Mouse (Mus musculus) lung, postnatal 0 days (tissue): Measurements from ENCODE around the gene Dpep3. TPM values are rescaled to one million over a fixed set of nuclear protein-coding genes. Genes with fewer than 3 reads are reported as not detected.

Experiments
- ATAC-seq: fragments of 200-750 bp; cut with Nextera tagmentation; 2 replicates; pipeline ENCODE4 v1.8.0; 2017; ENCODE audit warnings: moderate library complexity
- DNase-seq: peaks from one replicate; pipeline ENCODE4 v3.0.0-alpha.2; 2016; ENCODE audit warnings: low spot score
- H3K27ac ChIP-seq: fragments of 300-500 bp; sonication (generic); 2 replicates; pipeline ENCODE4 v1.5.1; 2014; ENCODE audit warnings: antibody characterized with exemption, mild to moderate bottlenecking, low read length, mixed read lengths
- H3K27me3 ChIP-seq: fragments of 300-500 bp; sonication (generic); replicated peaks from 2 replicates; pipeline ENCODE4 v1.6.1; 2014; ENCODE audit warnings: low read length, mixed read lengths; ENCODE audit not compliant: insufficient read depth
- H3K36me3 ChIP-seq: fragments of 300-500 bp; sonication (generic); 2 replicates; pipeline ENCODE4 v1.6.1; 2014; ENCODE audit warnings: low read length, mixed read lengths; ENCODE audit not compliant: insufficient read depth
- H3K4me1 ChIP-seq: fragments of 300-500 bp; sonication (generic); 2 replicates; pipeline ENCODE4 v1.6.1; 2014; ENCODE audit warnings: antibody characterized with exemption, low read depth, low read length, mixed read lengths; ENCODE audit not compliant: insufficient read depth
- H3K4me2 ChIP-seq: fragments of 300-500 bp; sonication (generic); replicated peaks from 2 replicates; pipeline ENCODE4 v1.6.1; 2014; ENCODE audit warnings: low read depth, mild to moderate bottlenecking, low read length, moderate library complexity, mixed read lengths
- H3K4me3 ChIP-seq: fragments of 300-500 bp; sonication (generic); 2 replicates; pipeline ENCODE4 v1.5.1; 2014; ENCODE audit warnings: low read depth, low read length
- H3K9ac ChIP-seq: fragments of 300-500 bp; sonication (generic); replicated peaks from 2 replicates; pipeline ENCODE4 v1.6.1; 2014; ENCODE audit warnings: low read depth, mild to moderate bottlenecking
- H3K9me3 ChIP-seq: fragments of 300-500 bp; sonication (generic); 2 replicates; pipeline ENCODE4 v1.6.1; 2016; ENCODE audit warnings: low read length, mixed read lengths
- CTCF ChIP-seq: IDR thresholded peaks from 2 replicates; pipeline ENCODE4 v1.5.1; 2016; ENCODE audit warnings: antibody characterized with exemption, mild to moderate bottlenecking
- EP300 ChIP-seq: IDR thresholded peaks from 2 replicates; pipeline ENCODE4 v1.6.1; 2016; ENCODE audit warnings: antibody characterized with exemption, mild to moderate bottlenecking, control low read depth
- WGBS: fragments of 180-500 bp; shearing (Covaris S2); extraction: QIAGEN DNeasy Blood & Tissue Kit; methylation state at CpG from one replicate; pipeline ENCODE4 v1.1.7; 2014; 5-methylcytosine and 5-hydroxymethylcytosine counted together
- polyA plus RNA-seq: library from polyadenylated mRNA; unstranded; fragments of >200 nt; fragmentation: Nextera tagmentation; extraction: Ambion mirVana; gene quantifications from 2 replicates; pipeline ENCODE4 v1.2.1, GENCODE M21; 2015

Gene Dpep3
- polyA plus RNA-seq, 1 experiment from 2014 or later: not detected

DNA sequence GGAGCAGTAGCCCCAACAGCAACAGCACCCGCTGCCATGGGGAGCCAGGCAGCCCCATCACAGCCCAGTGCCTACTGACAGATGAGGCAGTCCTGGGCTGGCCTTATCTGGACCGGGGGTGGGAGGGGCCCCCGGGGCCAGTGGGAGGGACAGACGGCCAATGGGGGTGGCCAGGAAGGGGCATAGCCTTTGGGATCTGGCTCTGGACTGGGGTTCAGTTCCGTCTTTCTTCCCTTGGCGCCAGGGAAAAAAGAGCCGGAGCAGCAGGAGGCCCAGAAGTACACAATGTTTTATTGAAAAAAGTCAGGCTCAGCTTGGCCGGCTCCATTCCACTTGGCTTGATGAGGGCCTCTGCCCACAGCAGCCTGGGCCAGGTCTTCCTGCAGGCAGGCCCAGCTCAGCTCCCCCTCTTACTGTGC is 35.9 kb downstream of the Dpep3 start, which contains the start of gene Lcat:
Gene Lcat, minus strand, starts transcription at position 62 of the 419 bp plus-strand sequence.
- no peak within 1 kb of the TSS for H3K4me2 ChIP-seq
- DNase-seq (no peak), ATAC-seq (no peak)
- no peak for TF ChIP-seq CTCF
- TF ChIP-seq EP300: no peak
- H3K4me1 ChIP-seq: no peaks in the 10 kb centered on the region
- H3K27me3 ChIP-seq: no peaks in the 10 kb centered on the region
- no peak within 1 kb of the TSS for H3K9ac ChIP-seq
- peaks cover 26% of the 10 kb centered on the region; the same call in 1 of the 2 replicates for H3K36me3 ChIP-seq
- H3K4me3 ChIP-seq: no peak within 1 kb of the TSS
- no peak within 1 kb of the TSS for H3K27ac ChIP-seq
- 80% methylated on average over 8 of the region's 8 CpGs for WGBS
- H3K9me3 ChIP-seq: no peaks in the 10 kb centered on the region

DNA sequence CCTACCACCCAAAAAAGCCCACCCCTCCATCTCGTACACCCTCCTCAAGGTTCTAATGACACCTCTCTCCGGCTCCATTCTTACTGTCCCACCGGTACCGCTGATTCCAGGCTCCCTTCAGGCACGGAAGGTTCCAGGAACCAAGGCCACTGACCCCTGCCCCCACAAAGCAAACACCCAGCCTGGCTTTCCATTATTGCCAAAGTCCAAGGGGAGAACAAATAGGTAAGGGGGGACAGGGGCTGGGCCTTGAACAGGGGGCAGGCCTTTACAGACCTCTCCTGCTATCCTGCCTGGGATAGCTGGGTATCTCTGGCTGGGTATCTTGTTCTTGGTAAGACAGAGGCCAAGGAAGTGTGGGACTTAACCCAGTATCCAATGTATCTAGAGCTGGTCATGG is 36.7 kb downstream of the Dpep3 start:
- Histone ChIP-seq H3K27ac (no peak overlapping the region), H3K9me3 (no peaks in the 10 kb centered on the region), H3K4me3 (no peak overlapping the region), H3K4me1 (no peaks in the 10 kb centered on the region), H3K9ac (no peak overlapping the region), H3K36me3 (peaks cover 23% of the 10 kb centered on the region; the same call in 1 of the 2 replicates), H3K27me3 (no peaks in the 10 kb centered on the region), H3K4me2 (no peak overlapping the region)
- WGBS: 92% methylated on average over 5 of the region's 5 CpGs
- no peak for DNase-seq
- TF ChIP-seq CTCF: no peak
- TF ChIP-seq EP300: no peak
- ATAC-seq: no peak

DNA sequence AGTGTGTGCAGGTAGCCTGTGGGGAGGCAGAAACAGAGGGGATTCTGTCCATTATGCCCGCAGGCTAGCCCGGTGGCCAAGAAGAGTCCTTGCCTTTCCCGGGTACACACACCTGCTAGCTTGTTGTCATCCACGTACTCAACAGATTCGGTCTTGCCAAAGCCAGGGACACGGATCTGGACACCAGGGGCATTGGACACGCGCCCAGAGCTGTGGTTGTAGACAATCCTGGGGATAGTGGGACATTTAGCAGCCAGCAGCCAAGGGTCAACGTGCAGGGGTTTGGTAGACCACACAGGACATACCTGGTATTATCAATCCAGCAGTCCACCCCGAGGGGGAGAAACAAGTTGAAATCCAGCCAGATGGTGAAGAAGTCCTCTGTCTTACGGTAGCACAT is 37.2 kb downstream of the Dpep3 start:
- no peaks in the 10 kb centered on the region for H3K4me1 ChIP-seq
- ATAC-seq: no peak
- no peak overlapping the region for H3K9ac ChIP-seq
- DNase-seq: no peak
- no peak overlapping the region for H3K4me3 ChIP-seq
- no peaks in the 10 kb centered on the region for H3K9me3 ChIP-seq
- WGBS: 88% methylated on average over 11 of the region's 11 CpGs
- TF ChIP-seq EP300 (no peak), CTCF (no peak)
- H3K27ac ChIP-seq: no peak overlapping the region
- H3K36me3 ChIP-seq: peaks cover 18% of the 10 kb centered on the region; the same call in 1 of the 2 replicates
- no peak overlapping the region for H3K4me2 ChIP-seq
- H3K27me3 ChIP-seq: no peaks in the 10 kb centered on the region

DNA sequence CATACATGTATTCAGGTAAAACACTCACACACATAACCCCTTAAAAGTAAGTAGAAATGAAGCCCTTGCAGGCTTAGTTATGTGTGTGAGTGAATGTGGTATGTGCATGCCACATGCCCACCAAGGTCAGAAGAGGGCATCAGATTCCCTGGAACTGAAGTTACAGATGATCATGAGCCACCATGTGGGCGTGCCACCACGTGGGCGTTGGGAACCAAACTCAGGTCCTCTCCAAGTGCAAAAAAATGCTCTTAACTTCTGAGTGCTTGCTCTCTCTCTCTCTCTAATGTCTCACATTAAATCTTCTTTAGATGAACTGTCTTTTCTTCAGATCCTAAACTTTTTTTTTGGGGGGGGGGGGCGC is 40.9 kb downstream of the Dpep3 start, which contains the start of gene Psmb10:
Gene Psmb10, minus strand, starts transcription at position 139 of the 364 bp plus-strand sequence.
- ATAC-seq: no peak
- Histone ChIP-seq H3K4me3 (peak within 1 kb of the TSS; percentile 88), H3K4me1 (peaks cover 5% of the 10 kb centered on the region; the same call in 1 of the 2 replicates), H3K9ac (peak within 1 kb of the TSS; percentile 71), H3K4me2 (peak within 1 kb of the TSS; percentile 91), H3K36me3 (no peaks in the 10 kb centered on the region), H3K27ac (peak within 1 kb of the TSS; percentile 88), H3K9me3 (no peaks in the 10 kb centered on the region), H3K27me3 (no peaks in the 10 kb centered on the region)
- WGBS: 15% methylated on average over 4 of the region's 4 CpGs
- TF ChIP-seq EP300 (no peak), CTCF (no peak)
- peak; percentile 25 for DNase-seq

DNA sequence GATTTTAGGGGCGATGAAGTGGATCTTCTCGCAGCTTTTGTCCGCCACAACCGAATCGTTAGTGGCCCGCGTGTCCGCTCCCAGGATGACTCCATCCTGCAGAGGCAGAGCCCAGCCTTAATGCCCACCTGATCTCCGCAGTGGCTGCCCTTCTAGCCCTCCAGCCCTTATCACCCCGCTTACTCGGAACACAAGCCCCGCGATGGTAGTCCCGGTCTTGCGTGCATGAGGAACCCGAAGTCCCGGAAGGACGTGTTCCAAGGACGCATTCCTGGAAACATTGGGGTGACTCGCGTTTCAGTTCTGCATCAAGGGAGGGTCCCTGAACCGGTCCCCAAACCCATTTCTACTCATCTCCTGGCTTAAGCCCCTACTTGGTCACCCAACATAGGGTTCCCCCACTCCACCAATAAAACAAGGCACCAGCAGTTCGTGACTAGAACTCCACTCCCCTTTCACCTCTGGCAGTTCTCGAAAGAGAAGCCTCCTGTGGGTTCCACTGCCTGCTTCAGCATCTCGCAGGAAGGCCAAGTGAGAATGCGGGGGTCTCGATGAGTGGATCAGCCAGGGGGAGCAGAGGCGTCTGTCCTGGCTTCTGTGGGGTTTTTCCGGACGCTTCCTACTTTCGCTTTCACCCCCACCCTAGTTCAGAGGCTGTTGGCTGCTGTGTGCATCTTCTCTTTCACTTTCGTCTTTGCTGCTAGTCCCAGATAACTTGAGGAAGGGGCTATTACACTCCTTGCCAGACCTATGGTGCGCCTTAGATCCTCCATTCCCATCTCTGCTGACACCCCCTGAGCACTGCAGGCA is 41.5 kb downstream of the Dpep3 start:
- DNase-seq (peak; percentile 72), ATAC-seq (peak; percentile 25)
- H3K9ac ChIP-seq: peak overlapping the region; percentile 71
- H3K36me3 ChIP-seq: no peaks in the 10 kb centered on the region
- WGBS: under 1% methylated on average over 30 of the region's 33 CpGs
- no peaks in the 10 kb centered on the region for H3K27me3 ChIP-seq
- peaks cover 5% of the 10 kb centered on the region; the same call in 1 of the 2 replicates for H3K4me1 ChIP-seq
- TF ChIP-seq EP300: no peak
- no peak for TF ChIP-seq CTCF
- peak overlapping the region; percentile 91 for H3K4me2 ChIP-seq
- H3K4me3 ChIP-seq: peak overlapping the region; percentile 88
- peak overlapping the region; percentile 88 for H3K27ac ChIP-seq
- H3K9me3 ChIP-seq: no peaks in the 10 kb centered on the region

DNA sequence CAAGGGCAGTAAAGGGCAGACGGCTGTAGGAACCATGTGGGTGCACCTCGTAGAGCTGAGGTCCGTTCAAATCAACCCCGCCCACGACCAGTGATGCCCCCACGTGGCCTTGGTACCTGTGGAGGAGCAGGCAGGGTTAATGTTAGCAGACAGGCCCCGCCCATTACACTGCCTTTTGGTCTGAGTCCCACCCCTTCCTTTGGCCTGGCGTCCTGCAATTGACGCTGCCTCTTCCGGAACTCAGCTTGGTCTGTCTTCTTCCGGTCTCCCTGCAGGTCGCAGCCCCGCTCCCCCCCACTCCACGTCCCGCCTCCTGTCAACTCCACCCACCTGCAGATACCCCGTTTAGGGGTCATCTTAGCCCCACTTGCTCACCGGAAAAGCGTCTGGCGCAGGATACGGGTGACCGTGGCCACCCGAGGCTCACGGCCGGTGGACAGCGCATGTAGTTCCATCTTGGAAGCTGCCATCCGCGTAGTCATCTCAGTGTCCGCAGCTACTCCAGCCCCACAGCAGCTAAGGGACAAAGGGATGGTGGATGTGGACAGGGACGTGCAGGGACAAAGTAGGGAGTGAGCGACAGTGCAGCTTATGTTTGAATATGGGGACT is 42.3 kb downstream of the Dpep3 start:
- no peaks in the 10 kb centered on the region for H3K9me3 ChIP-seq
- peak overlapping the region; percentile 91 for H3K4me2 ChIP-seq
- peak overlapping the region; percentile 71 for H3K9ac ChIP-seq
- peak; percentile 97 for DNase-seq
- peak; percentile 93 for ATAC-seq
- 0 out of 2 replicates have a peak, but pooled peaks cover 4% of the 10 kb centered on the region for H3K36me3 ChIP-seq
- peaks cover 5% of the 10 kb centered on the region; the same call in 1 of the 2 replicates for H3K4me1 ChIP-seq
- H3K27ac ChIP-seq: peak overlapping the region; percentile 88
- WGBS: under 1% methylated on average over 30 of the region's 30 CpGs
- no peaks in the 10 kb centered on the region for H3K27me3 ChIP-seq
- TF ChIP-seq CTCF (peak; percentile 23; the same call in 1 of the 2 replicates), EP300 (no peak)
- peak overlapping the region; percentile 88 for H3K4me3 ChIP-seq
